Mouse (Mus musculus): ENCODE measurements around the gene Phex.

Phex gene

DNA sequence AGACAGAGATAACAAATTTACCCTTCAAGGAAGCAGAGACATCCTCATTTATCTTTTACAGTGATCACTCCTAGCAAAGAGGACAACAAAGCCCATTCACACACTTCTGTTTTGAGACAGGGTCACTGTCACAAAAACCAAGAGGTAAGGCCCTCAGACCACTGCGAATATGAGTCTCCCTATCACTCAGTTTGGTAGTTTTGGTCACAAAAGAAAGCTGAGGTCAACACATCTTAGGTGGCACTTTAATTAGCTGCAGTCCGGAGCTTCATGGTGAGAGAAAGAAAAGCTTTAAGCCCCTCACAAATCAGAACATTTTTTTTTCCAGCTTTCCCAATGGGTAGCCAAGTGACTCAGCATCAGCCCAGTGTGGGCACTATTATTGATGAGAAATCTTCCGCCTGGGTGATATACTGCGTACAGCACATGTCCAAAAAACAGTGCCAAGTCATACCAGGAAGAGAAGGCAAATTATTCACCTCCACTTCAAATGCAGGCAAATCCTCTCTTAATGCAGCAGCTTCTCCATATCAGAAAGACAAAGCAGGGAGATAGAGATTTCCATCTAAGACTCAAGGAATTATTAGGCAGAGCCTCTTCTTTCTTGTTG lies 108.2 kb downstream of the Phex start:
- no peak for DNase-seq

- no peak for DNase-seq
Observed at GRCm38 (mm10) chrX:157305852-157306232, 109.3 kb downstream of the Phex start.

DNA sequence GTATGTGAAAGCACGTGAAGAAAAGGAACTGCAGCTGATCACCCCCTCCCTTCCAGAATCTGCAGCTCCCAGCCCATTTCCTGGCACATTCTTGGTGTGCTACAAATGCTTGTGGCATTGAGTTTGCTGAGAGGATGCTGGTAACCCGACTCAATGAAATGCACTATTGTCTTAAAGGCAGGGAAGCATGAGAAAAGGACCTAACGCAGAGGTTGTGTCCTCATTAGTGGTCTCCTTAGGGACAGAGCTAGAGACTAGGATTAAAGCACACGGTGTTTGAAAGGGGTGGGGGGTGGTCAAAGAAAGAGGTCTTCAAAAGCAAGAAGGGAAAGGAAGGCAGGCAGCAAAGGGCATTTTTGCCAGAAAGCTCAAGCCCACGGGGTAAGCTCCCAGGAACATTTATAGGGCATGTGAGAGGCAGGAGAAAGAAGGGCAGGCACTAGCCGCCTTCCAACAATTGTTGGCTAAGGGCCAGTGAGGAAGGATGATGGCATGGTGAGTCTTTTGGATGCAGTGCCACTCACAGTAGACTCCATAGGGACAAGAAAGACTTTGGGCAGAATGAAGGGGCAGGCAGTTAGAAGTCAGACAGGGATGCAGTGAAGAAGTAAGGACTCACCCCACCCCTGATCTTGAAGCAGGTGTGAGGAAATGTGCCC lies 109.8 kb downstream of the Phex start:
- no peak for DNase-seq

DNA sequence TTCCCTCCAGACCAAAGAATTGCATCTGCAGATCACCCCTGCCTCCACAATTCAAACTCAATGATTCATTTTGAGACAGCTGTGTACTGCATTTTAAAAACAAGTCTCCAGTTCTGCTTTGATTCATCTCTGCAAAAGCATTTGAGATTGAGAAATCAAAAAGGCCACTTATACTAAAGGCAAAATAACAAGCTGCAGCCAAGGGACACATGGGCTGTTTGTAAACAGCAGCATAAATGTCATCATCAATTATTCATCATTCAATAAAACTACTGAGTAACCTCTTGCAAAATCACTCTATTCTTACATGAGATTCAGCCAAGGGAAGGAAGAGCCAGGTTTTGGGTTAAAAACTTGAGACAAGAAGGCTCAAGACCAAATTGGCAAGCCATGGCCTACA lies 122.7 kb downstream of the Phex start:
- DNase-seq = no peak

DNA sequence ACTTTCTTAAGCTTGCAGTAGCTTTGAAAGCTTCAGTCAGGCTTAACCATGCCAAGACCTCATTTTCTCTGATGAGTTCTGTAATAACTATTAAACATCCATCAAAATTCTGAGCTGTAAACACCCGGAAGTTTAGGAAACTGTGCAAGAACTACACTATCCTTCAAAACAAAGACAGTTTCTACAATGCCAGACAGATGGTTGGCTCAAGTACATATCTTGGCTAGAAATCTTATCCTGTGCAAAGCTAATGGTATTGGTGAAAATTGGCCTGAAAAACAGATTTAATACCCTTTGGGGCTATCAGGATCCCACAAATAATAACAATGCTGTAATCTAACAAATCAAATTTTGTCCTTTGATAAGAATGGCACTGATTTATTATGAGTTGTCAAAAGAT lies 138.5 kb downstream of the Phex start:
- no peak for DNase-seq

GRCm38 (mm10) chrX:157273291-157273690 lies 141.8 kb downstream of the Phex start:
- DNase-seq = no peak

GRCm38 (mm10) chrX:157271609-157272008 lies 143.5 kb downstream of the Phex start:
- no peak for DNase-seq

- DNase-seq = no peak
Observed at GRCm38 (mm10) chrX:157269726-157270305, 145.3 kb downstream of the Phex start.

DNA sequence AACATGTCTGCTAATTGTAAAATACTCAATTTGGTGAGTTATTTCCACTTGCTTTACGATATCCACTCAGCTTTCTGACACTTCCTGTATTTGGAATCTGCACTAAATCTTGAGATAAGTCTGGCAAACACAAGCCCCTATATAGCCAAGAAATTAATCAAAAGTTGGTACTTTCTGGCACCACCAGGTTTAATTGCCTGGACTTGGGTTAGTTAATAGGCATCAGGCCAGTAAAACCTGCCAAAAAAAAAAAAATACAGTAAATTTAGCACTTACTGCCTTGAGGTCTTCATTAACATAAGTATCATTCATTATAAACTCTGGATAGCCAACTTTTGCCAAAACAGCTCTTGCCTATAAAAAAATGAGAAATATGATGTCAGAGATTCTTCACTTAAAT lies 147.0 kb downstream of the Phex start:
- no peak for DNase-seq

- DNase-seq = no peak
Observed at GRCm38 (mm10) chrX:157202736-157203135, 212.4 kb downstream of the Phex start.

- DNase-seq = no peak
Observed at GRCm38 (mm10) chrX:157184167-157184566, 230.9 kb downstream of the Phex start.

DNA sequence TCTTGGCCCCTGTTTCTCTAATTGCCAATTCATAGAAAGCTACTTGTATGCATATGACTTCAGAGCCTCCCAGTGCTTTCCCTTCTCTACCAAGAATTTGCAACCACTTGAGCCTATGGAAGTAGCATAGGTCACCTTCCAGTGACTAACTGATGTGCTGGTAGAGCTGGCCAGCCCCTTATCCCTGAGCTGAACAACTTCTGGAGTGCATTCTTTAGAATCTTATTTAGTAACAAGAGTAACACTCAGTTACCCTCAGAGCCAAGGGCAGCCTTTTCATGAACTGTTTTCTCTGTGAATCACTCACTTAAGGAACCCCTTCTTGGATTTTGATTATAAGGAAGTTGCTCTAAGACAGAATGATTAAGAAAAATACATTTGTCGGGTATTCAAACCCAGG lies 234.3 kb downstream of the Phex start:
- DNase-seq = no peak

DNA sequence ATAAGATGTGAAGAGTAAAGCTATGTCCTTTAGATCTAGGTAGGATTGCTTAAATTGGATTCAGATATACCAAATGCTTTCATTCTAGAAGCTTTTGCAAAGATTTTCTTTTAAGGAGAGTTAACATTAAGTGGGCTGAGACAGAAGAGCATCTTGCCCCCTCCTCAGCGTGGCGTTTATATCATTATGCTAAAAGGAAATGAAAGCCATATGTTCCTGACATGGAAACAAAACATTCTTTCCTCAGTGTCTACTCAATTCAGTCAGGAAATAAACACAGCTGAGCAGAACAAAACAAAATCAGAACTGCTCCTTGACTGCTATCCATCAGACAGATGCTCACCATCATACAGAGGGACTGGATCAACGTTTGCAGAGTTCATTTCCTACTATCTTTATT lies 251.0 kb downstream of the Phex start:
- DNase-seq = no peak

DNA sequence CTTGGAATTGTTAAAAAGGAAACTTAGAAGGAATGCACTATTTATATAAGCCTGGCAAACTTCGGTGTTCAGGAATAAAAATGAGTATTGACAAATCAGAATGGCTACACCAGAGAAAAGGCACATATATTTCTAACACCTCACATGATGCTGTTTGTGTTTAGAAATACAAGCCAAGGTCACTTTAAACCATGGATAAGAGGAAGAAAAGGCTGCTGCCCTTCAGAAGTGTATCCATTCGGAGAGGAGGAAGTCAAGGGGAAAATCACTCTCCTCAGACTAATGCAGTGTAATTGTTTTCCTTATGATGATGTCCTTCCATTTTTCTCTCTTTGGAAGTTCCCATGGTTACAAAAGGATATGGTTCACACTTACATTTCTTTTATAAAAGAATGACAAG lies 251.7 kb downstream of the Phex start:
- DNase-seq = no peak

- DNase-seq = no peak
Observed at GRCm38 (mm10) chrX:157144675-157145074, 270.4 kb downstream of the Phex start.

- no peak for DNase-seq
Observed at GRCm38 (mm10) chrX:157139601-157140000, 275.5 kb downstream of the Phex start.
